Mouse (Mus musculus): ENCODE data around the gene Lce3f. TPM values are rescaled to one million over a fixed set of nuclear protein-coding genes. Genes with fewer than 3 reads are reported as not detected.

Lce3f gene
- polyA plus RNA-seq (2015; fragmentation: Nextera tagmentation; extraction: Ambion mirVana): 0.46 TPM in 1 of 2 replicates, not detected in the other

GRCm38 (mm10) chr3:92991926-92992325, at the start of gene Lce3f:
TSS of gene Lce3f (plus strand) at chr3:92992226.
- Histone ChIP-seq H3K4me3 (no peak within 1 kb of the TSS), H3K36me3 (no peaks in the 10 kb centered on the region), H3K27ac (replicated peaks) (no peak within 1 kb of the TSS), H3K27me3 (no peaks in the 10 kb centered on the region), H3K9ac (no peak within 1 kb of the TSS), H3K9me3 (no peaks in the 10 kb centered on the region), H3K4me1 (replicated peaks) (no peaks in the 10 kb centered on the region), H3K4me2 (no peak within 1 kb of the TSS)
- no peak for ATAC-seq (ENCODE audit: low read depth)

GRCm38 (mm10) chr3:92944186-92944585, 47.8 kb upstream of the Lce3f start, which contains the start of gene Lce3c:
TSS of gene Lce3c (plus strand) at chr3:92944486.
- H3K36me3 ChIP-seq: no peaks in the 10 kb centered on the region
- no peaks in the 10 kb centered on the region for H3K9me3 ChIP-seq
- 74% methylated on average over 1 of the region's 1 CpGs for WGBS
- no peak within 1 kb of the TSS for H3K4me2 ChIP-seq
- no peak within 1 kb of the TSS for H3K4me3 ChIP-seq
- no peak within 1 kb of the TSS for H3K27ac ChIP-seq (replicated peaks)
- H3K9ac ChIP-seq: no peak within 1 kb of the TSS
- no peaks in the 10 kb centered on the region for H3K4me1 ChIP-seq (replicated peaks)
- no peak for ATAC-seq (ENCODE audit: low read depth)
- no peaks in the 10 kb centered on the region for H3K27me3 ChIP-seq

- Histone ChIP-seq H3K9me3 (no peaks in the 10 kb centered on the region), H3K4me3 (no peak within 1 kb of the TSS), H3K27me3 (no peaks in the 10 kb centered on the region), H3K36me3 (no peaks in the 10 kb centered on the region), H3K9ac (no peak within 1 kb of the TSS), H3K4me2 (no peak within 1 kb of the TSS), H3K4me1 (replicated peaks) (no peaks in the 10 kb centered on the region), H3K27ac (replicated peaks) (no peak within 1 kb of the TSS)
- no peak for ATAC-seq (ENCODE audit: low read depth)
- 90% methylated on average over 1 of the region's 1 CpGs for WGBS
Measured at GRCm38 (mm10) chr3:92957090-92957489, 34.9 kb upstream of the Lce3f start, which contains the start of gene Lce3d. TSS of gene Lce3d (plus strand) at chr3:92957390.

GRCm38 (mm10) chr3:92966761-92967160, 25.3 kb upstream of the Lce3f start, which contains the start of gene Lce3e:
TSS of gene Lce3e (plus strand) at chr3:92967061.
- no peak for ATAC-seq (ENCODE audit: low read depth)
- Histone ChIP-seq H3K9ac (no peak within 1 kb of the TSS), H3K4me2 (no peak within 1 kb of the TSS), H3K27me3 (no peaks in the 10 kb centered on the region), H3K4me1 (replicated peaks) (no peaks in the 10 kb centered on the region), H3K9me3 (no peaks in the 10 kb centered on the region), H3K4me3 (no peak within 1 kb of the TSS), H3K36me3 (no peaks in the 10 kb centered on the region), H3K27ac (replicated peaks) (no peak within 1 kb of the TSS)
- 89% methylated on average over 2 of the region's 2 CpGs for WGBS

- ATAC-seq (ENCODE audit: low read depth): no peak
- Histone ChIP-seq H3K27ac (replicated peaks) (no peak overlapping the region), H3K4me2 (no peak overlapping the region), H3K9ac (no peak overlapping the region), H3K4me3 (no peak overlapping the region), H3K4me1 (replicated peaks) (no peaks in the 10 kb centered on the region), H3K36me3 (no peaks in the 10 kb centered on the region), H3K27me3 (no peaks in the 10 kb centered on the region), H3K9me3 (no peaks in the 10 kb centered on the region)
- 87% methylated on average over 2 of the region's 2 CpGs for WGBS
Measured at GRCm38 (mm10) chr3:92978484-92978883, 13.5 kb upstream of the Lce3f start.

GRCm38 (mm10) chr3:92998691-92999090, 6.7 kb downstream of the Lce3f start:
- no peaks in the 10 kb centered on the region for H3K9me3 ChIP-seq
- H3K36me3 ChIP-seq: no peaks in the 10 kb centered on the region
- ATAC-seq (ENCODE audit: low read depth): peak; percentile 91
- H3K27me3 ChIP-seq: no peaks in the 10 kb centered on the region
- WGBS: 7% methylated on average over 7 of the region's 7 CpGs
- H3K4me3 ChIP-seq: no peak overlapping the region
- H3K4me2 ChIP-seq: no peak overlapping the region
- no peaks in the 10 kb centered on the region for H3K4me1 ChIP-seq (replicated peaks)
- no peak overlapping the region for H3K9ac ChIP-seq
- no peak overlapping the region for H3K27ac ChIP-seq (replicated peaks)

- Histone ChIP-seq H3K4me3 (no peak overlapping the region), H3K27me3 (no peaks in the 10 kb centered on the region), H3K9me3 (no peaks in the 10 kb centered on the region), H3K4me1 (replicated peaks) (no peaks in the 10 kb centered on the region), H3K27ac (replicated peaks) (no peak overlapping the region), H3K9ac (no peak overlapping the region), H3K4me2 (no peak overlapping the region), H3K36me3 (no peaks in the 10 kb centered on the region)
- ATAC-seq (ENCODE audit: low read depth): no peak
- WGBS: 91% methylated on average over 3 of the region's 3 CpGs
Measured at GRCm38 (mm10) chr3:93000621-93001020, 8.6 kb downstream of the Lce3f start.

- H3K4me3 ChIP-seq: no peak overlapping the region
- no peak overlapping the region for H3K4me2 ChIP-seq
- no peaks in the 10 kb centered on the region for H3K4me1 ChIP-seq (replicated peaks)
- H3K9me3 ChIP-seq: no peaks in the 10 kb centered on the region
- ATAC-seq (ENCODE audit: low read depth): no peak
- no peak overlapping the region for H3K9ac ChIP-seq
- 66% methylated on average over 4 of the region's 4 CpGs for whole genome bisulfite sequencing
- H3K36me3 ChIP-seq: no peaks in the 10 kb centered on the region
- H3K27ac ChIP-seq (replicated peaks): no peak overlapping the region
- no peaks in the 10 kb centered on the region for H3K27me3 ChIP-seq
Measured at GRCm38 (mm10) chr3:93002843-93003242, 10.8 kb downstream of the Lce3f start.

- WGBS: 1% methylated on average over 24 of the region's 24 CpGs
- no peaks in the 10 kb centered on the region for H3K36me3 ChIP-seq
- H3K9me3 ChIP-seq: no peaks in the 10 kb centered on the region
- peak; percentile 83 for ATAC-seq (ENCODE audit: low read depth)
- H3K27ac ChIP-seq (replicated peaks): no peak overlapping the region; the same call in 1 of the 2 replicates
- peak overlapping the region; percentile 69 for H3K9ac ChIP-seq
- peak overlapping the region; percentile 88 for H3K4me2 ChIP-seq
- peak overlapping the region; percentile 50 for H3K4me3 ChIP-seq
- no peaks in the 10 kb centered on the region for H3K27me3 ChIP-seq
- H3K4me1 ChIP-seq (replicated peaks): peaks cover 8% of the 10 kb centered on the region; the same call in 1 of the 2 replicates
Measured at GRCm38 (mm10) chr3:93014378-93014801, 22.4 kb downstream of the Lce3f start.

GRCm38 (mm10) chr3:93014871-93015270, 22.8 kb downstream of the Lce3f start:
- peak overlapping the region; percentile 69 for H3K9ac ChIP-seq
- peak overlapping the region; percentile 88 for H3K4me2 ChIP-seq
- H3K9me3 ChIP-seq: no peaks in the 10 kb centered on the region
- no peaks in the 10 kb centered on the region for H3K27me3 ChIP-seq
- no peak overlapping the region for H3K27ac ChIP-seq (replicated peaks)
- H3K4me1 ChIP-seq (replicated peaks): peaks cover 8% of the 10 kb centered on the region; the same call in 1 of the 2 replicates
- no peaks in the 10 kb centered on the region for H3K36me3 ChIP-seq
- 21% methylated on average over 5 of the region's 5 CpGs for WGBS
- H3K4me3 ChIP-seq: peak overlapping the region; percentile 50
- peak; percentile 54; the same call in 1 of the 2 replicates for ATAC-seq (ENCODE audit: low read depth)

GRCm38 (mm10) chr3:93015460-93016104, 23.6 kb downstream of the Lce3f start, which contains the start of gene Crct1:
TSS of gene Crct1 (minus strand) at chr3:93015687.
- H3K4me2 ChIP-seq: peak within 1 kb of the TSS; percentile 88
- H3K9me3 ChIP-seq: no peaks in the 10 kb centered on the region
- no peak within 1 kb of the TSS; the same call in 1 of the 2 replicates for H3K27ac ChIP-seq (replicated peaks)
- peak within 1 kb of the TSS; percentile 69 for H3K9ac ChIP-seq
- H3K27me3 ChIP-seq: no peaks in the 10 kb centered on the region
- 35% methylated on average over 4 of the region's 4 CpGs for WGBS
- H3K36me3 ChIP-seq: no peaks in the 10 kb centered on the region
- H3K4me3 ChIP-seq: peak within 1 kb of the TSS; percentile 50
- H3K4me1 ChIP-seq (replicated peaks): peaks cover 8% of the 10 kb centered on the region; the same call in 1 of the 2 replicates
- ATAC-seq (ENCODE audit: low read depth): no peak

GRCm38 (mm10) chr3:93018960-93019359, 26.9 kb downstream of the Lce3f start, which contains the start of gene Lce1m:
TSS of gene Lce1m (minus strand) at chr3:93019060.
- no peaks in the 10 kb centered on the region for H3K27me3 ChIP-seq
- no peaks in the 10 kb centered on the region for H3K9me3 ChIP-seq
- H3K27ac ChIP-seq (replicated peaks): no peak within 1 kb of the TSS
- no peak within 1 kb of the TSS for H3K4me2 ChIP-seq
- no peaks in the 10 kb centered on the region for H3K36me3 ChIP-seq
- ATAC-seq (ENCODE audit: low read depth): no peak
- H3K4me3 ChIP-seq: no peak within 1 kb of the TSS
- H3K4me1 ChIP-seq (replicated peaks): peaks cover 8% of the 10 kb centered on the region; the same call in 1 of the 2 replicates
- WGBS: 93% methylated on average over 2 of the region's 2 CpGs
- H3K9ac ChIP-seq: no peak within 1 kb of the TSS
